Mouse (Mus musculus): ENCODE data around the gene Sufu. TPM values are rescaled to one million over a fixed set of nuclear protein-coding genes. Genes with fewer than 3 reads are reported as not detected.
A peak's percentile ranks its signal among the peaks of the same experiment; 100 is the strongest.

Sufu gene
- total and polyA plus RNA-seq, 3 experiments, result 8.7 to 11.0 (median 10.6) TPM

- Histone ChIP-seq H3K27ac (peak overlapping the region; percentile 91; the same call in 1 of the 2 replicates), H3K4me3 (peak overlapping the region; percentile 100), H3K79me2 (replicated peaks; ENCODE audit: control insufficient read depth, insufficient read depth, low read length) (peaks cover 3% of the 10 kb centered on the region), H3K27me3 (ENCODE audit: control insufficient read depth, insufficient read depth, low read length) (no peaks in the 10 kb centered on the region), H3K36me3 (ENCODE audit: control insufficient read depth, insufficient read depth, low read length) (peaks cover 5% of the 10 kb centered on the region), H3K4me1 (ENCODE audit: control insufficient read depth, insufficient read depth, low read length) (peaks cover 13% of the 10 kb centered on the region), H3K9ac (ENCODE audit: low read depth, low read length) (no peak overlapping the region)
- TF ChIP-seq CTCF (IDR thresholded peaks at IDR 0.05) (no peak), EP300 (IDR thresholded peaks at IDR 0.05; ENCODE audit: insufficient read depth, low read depth, low read length) (no peak), POLR2A (IDR thresholded peaks at IDR 0.05; ENCODE audit: insufficient read depth, low read depth, low read length) (no peak)
- 14% methylated on average over 8 of the region's 8 CpGs for WGBS
- no peak for DNase-seq
- intact Hi-C loops (cut with DNase I), result loop anchor here (1.0 to 5.0 kb wide), 4 partner anchors 48 to 176 kb away; partner anchors contain the start of genes Arl3, Cuedc2, Sfxn2 and Trim8
These were observed 587 bp upstream of the Sufu start for GRCm38 (mm10) chr19:46396109-46396508.

DNA sequence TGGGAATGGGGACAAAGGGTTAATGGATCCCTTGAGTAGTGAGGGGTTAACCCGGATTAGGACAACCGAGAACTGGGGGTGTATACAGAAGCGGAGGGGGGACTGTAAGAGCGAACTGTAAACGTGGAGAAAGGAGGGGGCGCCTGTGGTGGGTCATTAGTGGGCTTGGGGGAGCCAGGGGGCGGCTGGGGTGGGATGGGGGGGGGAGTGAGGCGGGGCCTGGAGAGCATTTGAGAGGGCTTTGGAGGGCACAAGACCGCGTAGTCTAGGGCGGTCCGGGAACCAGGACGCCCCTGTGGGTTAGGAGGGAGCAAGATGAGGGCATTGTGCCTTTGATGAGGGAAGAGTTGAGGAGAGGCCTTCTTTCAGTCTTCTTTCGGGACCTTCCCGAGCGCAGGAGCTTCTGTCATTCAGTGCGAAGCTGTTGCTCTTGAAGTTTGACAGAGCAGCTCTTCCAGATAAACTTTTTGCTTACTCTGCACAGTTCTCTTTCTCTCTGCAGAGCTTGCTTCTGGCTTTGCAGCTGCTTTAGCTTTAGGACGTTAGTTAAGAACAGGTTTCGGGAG, 823 bp downstream of the Sufu start:
- TF ChIP-seq POLR2A (IDR thresholded peaks at IDR 0.05; ENCODE audit: insufficient read depth, low read depth, low read length), result no peak
- no peak for TF ChIP-seq CTCF (IDR thresholded peaks at IDR 0.05)
- TF ChIP-seq EP300 (IDR thresholded peaks at IDR 0.05; ENCODE audit: insufficient read depth, low read depth, low read length), result no peak
- peak overlapping the region; percentile 99 for H3K4me3 ChIP-seq
- DNase-seq, result no peak
- intact Hi-C loops (cut with DNase I), result loop anchor here (2.0 to 5.0 kb wide), 3 partner anchors 59 to 175 kb away; partner anchors contain the start of genes Arl3, Cuedc2, Sfxn2 and Trim8
- peaks cover 5% of the 10 kb centered on the region for H3K36me3 ChIP-seq (ENCODE audit: control insufficient read depth, insufficient read depth, low read length)
- H3K79me2 ChIP-seq (replicated peaks; ENCODE audit: control insufficient read depth, insufficient read depth, low read length), result peaks cover 3% of the 10 kb centered on the region
- WGBS, result 6% methylated on average over 19 of the region's 19 CpGs
- H3K4me1 ChIP-seq (ENCODE audit: control insufficient read depth, insufficient read depth, low read length), result peaks cover 11% of the 10 kb centered on the region
- H3K27me3 ChIP-seq (ENCODE audit: control insufficient read depth, insufficient read depth, low read length), result no peaks in the 10 kb centered on the region
- H3K9ac ChIP-seq (ENCODE audit: low read depth, low read length), result peak overlapping the region; percentile 90
- peak overlapping the region; percentile 88; the same call in 1 of the 2 replicates for H3K27ac ChIP-seq

DNA sequence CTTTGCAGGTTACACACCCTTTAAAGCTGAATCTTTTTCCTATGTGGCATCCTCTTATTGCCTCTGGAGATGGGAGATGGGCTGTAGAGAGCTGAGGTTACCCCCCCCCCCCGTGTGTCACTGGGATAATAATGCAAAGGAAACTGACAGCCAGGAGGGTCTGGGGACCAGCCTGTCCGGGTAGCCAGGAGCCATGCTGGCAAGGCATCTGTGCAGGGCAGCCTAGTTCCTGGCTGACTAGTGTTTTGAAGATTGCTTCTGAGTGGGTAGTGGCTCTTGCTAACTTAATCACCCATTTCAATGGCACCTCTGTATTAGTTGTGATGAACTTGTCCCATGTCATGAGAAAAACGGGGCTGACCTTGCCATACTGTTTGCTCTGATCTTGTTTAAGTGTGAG, 1.7 kb downstream of the Sufu start:
- H3K27me3 ChIP-seq (ENCODE audit: control insufficient read depth, insufficient read depth, low read length), result no peaks in the 10 kb centered on the region
- no peak overlapping the region for H3K27ac ChIP-seq
- H3K4me1 ChIP-seq (ENCODE audit: control insufficient read depth, insufficient read depth, low read length), result peaks cover 10% of the 10 kb centered on the region
- H3K9ac ChIP-seq (ENCODE audit: low read depth, low read length), result no peak overlapping the region
- peaks cover 5% of the 10 kb centered on the region for H3K36me3 ChIP-seq (ENCODE audit: control insufficient read depth, insufficient read depth, low read length)
- no peak overlapping the region for H3K4me3 ChIP-seq
- no peak for TF ChIP-seq EP300 (IDR thresholded peaks at IDR 0.05; ENCODE audit: insufficient read depth, low read depth, low read length)
- no peak for TF ChIP-seq CTCF (IDR thresholded peaks at IDR 0.05)
- TF ChIP-seq POLR2A (IDR thresholded peaks at IDR 0.05; ENCODE audit: insufficient read depth, low read depth, low read length), result no peak
- H3K79me2 ChIP-seq (replicated peaks; ENCODE audit: control insufficient read depth, insufficient read depth, low read length), result peaks cover 3% of the 10 kb centered on the region
- intact Hi-C loops (cut with DNase I), result loop anchor here (5.0 kb wide), 2 partner anchors 104 to 174 kb away; partner anchors contain the start of genes Arl3, Sfxn2 and Trim8
- 59% methylated on average over 3 of the region's 3 CpGs for WGBS
- DNase-seq, result no peak

- H3K4me3 ChIP-seq, result no peak overlapping the region
- no peak overlapping the region for H3K27ac ChIP-seq
- TF ChIP-seq CTCF (IDR thresholded peaks at IDR 0.05) (no peak), EP300 (IDR thresholded peaks at IDR 0.05; ENCODE audit: insufficient read depth, low read depth, low read length) (no peak), POLR2A (IDR thresholded peaks at IDR 0.05; ENCODE audit: insufficient read depth, low read depth, low read length) (no peak)
- WGBS, result 75% methylated on average over 6 of the region's 6 CpGs
- H3K27me3 ChIP-seq (ENCODE audit: control insufficient read depth, insufficient read depth, low read length), result no peaks in the 10 kb centered on the region
- peaks cover 6% of the 10 kb centered on the region for H3K4me1 ChIP-seq (ENCODE audit: control insufficient read depth, insufficient read depth, low read length)
- no peak for DNase-seq
- H3K79me2 ChIP-seq (replicated peaks; ENCODE audit: control insufficient read depth, insufficient read depth, low read length), result peaks cover 3% of the 10 kb centered on the region
- peaks cover under 1% of the 10 kb centered on the region; the same call in 1 of the 2 replicates for H3K36me3 ChIP-seq (ENCODE audit: control insufficient read depth, insufficient read depth, low read length)
- intact Hi-C loops (cut with DNase I), result loop anchor here (5.0 kb wide), 2 partner anchors 103 to 173 kb away; partner anchors contain the start of genes Arl3, Sfxn2 and Trim8
- H3K9ac ChIP-seq (ENCODE audit: low read depth, low read length), result no peak overlapping the region
These were observed 2.7 kb downstream of the Sufu start for GRCm38 (mm10) chr19:46399372-46399771.

DNA sequence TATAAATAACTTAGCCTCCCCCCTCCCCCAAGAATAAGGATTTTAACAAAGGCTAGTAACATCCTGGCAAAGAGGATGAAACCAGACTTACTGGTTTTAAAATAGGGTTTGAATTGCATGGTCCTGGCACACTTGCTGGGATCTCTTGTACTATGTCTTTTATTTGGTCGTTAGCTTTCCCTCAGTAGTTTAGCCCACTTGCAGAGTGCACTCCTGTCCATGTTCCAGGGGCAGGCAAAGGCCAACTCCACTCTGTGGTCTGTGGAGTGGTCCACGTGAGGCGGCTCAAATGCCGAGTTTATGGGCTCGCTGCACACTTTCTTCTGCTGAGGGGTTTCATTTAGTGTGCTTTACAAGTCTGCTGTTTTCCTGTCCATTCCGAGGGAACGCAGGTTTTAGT, 3.2 kb downstream of the Sufu start:
- DNase-seq, result no peak
- no peak overlapping the region for H3K4me3 ChIP-seq
- TF ChIP-seq CTCF (IDR thresholded peaks at IDR 0.05), result no peak
- no peak for TF ChIP-seq EP300 (IDR thresholded peaks at IDR 0.05; ENCODE audit: insufficient read depth, low read depth, low read length)
- peaks cover 3% of the 10 kb centered on the region for H3K4me1 ChIP-seq (ENCODE audit: control insufficient read depth, insufficient read depth, low read length)
- no peaks in the 10 kb centered on the region for H3K27me3 ChIP-seq (ENCODE audit: control insufficient read depth, insufficient read depth, low read length)
- intact Hi-C loops (cut with DNase I), result loop anchor here (5.0 kb wide), 2 partner anchors 102 to 172 kb away; partner anchors contain the start of genes Arl3, Sfxn2 and Trim8
- no peaks in the 10 kb centered on the region; the same call in none of the 2 replicates for H3K79me2 ChIP-seq (replicated peaks; ENCODE audit: control insufficient read depth, insufficient read depth, low read length)
- 74% methylated on average over 7 of the region's 7 CpGs for WGBS
- no peak overlapping the region for H3K27ac ChIP-seq
- no peaks in the 10 kb centered on the region for H3K36me3 ChIP-seq (ENCODE audit: control insufficient read depth, insufficient read depth, low read length)
- no peak overlapping the region for H3K9ac ChIP-seq (ENCODE audit: low read depth, low read length)

DNA sequence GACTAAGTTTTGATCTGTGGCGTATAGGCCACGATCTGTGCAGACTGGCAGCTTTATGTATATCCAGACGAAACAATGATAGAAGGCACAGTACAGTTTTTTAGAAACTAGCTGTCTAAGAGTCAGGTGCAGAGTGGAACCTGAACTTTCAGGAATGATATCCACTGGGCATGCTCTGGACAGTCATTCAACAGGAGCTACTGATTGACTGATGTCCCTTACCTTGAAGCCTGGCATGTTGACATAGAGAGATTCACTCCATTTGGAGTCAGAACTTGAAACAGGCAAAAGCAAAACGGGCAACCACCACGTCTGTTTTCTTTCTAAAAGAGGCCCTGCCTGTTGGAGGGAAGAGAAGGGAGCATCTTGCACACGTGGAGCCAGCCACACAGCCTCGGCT, 3.9 kb downstream of the Sufu start:
- H3K4me3 ChIP-seq, result no peak overlapping the region
- H3K9ac ChIP-seq (ENCODE audit: low read depth, low read length), result no peak overlapping the region
- 82% methylated on average over 7 of the region's 7 CpGs for WGBS
- H3K27me3 ChIP-seq (ENCODE audit: control insufficient read depth, insufficient read depth, low read length), result no peaks in the 10 kb centered on the region
- H3K79me2 ChIP-seq (replicated peaks; ENCODE audit: control insufficient read depth, insufficient read depth, low read length), result no peaks in the 10 kb centered on the region; the same call in none of the 2 replicates
- no peak for DNase-seq
- TF ChIP-seq CTCF (IDR thresholded peaks at IDR 0.05), result no peak
- no peak for TF ChIP-seq POLR2A (IDR thresholded peaks at IDR 0.05; ENCODE audit: insufficient read depth, low read depth, low read length)
- TF ChIP-seq EP300 (IDR thresholded peaks at IDR 0.05; ENCODE audit: insufficient read depth, low read depth, low read length), result no peak
- H3K36me3 ChIP-seq (ENCODE audit: control insufficient read depth, insufficient read depth, low read length), result no peaks in the 10 kb centered on the region
- intact Hi-C loops (cut with DNase I), result no loop called here
- peaks cover 3% of the 10 kb centered on the region for H3K4me1 ChIP-seq (ENCODE audit: control insufficient read depth, insufficient read depth, low read length)
- no peak overlapping the region for H3K27ac ChIP-seq

Measured in heart, adult 2 months (tissue).